Mouse (Mus musculus): ENCODE measurements at regions not wholly inside any gene's neighbourhood (a gene's known extent, or its start where the extent isn't known, plus 50 kb on each side); places are given as distances from the start of the nearest gene placed in this dataset.

DNA sequence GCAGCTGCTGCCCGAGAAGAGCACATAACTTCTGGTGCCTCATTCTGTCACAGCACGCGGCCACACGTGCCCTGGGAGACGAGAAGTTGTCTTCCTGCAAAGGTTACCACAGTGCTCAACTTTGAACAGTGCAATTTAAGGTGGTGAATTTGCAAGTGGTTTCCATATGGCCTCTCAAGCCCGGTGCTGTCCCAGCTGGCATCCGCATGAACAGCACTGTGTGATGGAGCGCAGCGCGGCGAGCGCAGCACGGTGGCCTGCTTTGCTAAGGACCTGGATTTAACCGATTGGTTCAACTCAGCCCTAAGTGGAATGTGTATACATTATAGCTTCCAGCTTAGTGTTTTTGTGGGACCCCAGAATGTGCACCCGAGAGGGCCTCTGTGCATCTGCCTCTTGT, 89.6 kb upstream of the Arglu1 start:
- H3K4me1 ChIP-seq (ENCODE audit: control insufficient read depth, insufficient read depth, low read length): no peaks in the 10 kb centered on the region
- no peak overlapping the region for H3K27ac ChIP-seq (ENCODE audit: insufficient read depth, low read depth, low read length)
- no peak overlapping the region for H3K4me3 ChIP-seq (ENCODE audit: insufficient read depth, low read depth, low read length)
- no peaks in the 10 kb centered on the region for H3K36me3 ChIP-seq (ENCODE audit: control insufficient read depth, insufficient read depth, low read length)
- WGBS: 72% methylated on average over 15 of the region's 15 CpGs
- TF ChIP-seq POLR2A (IDR thresholded peaks at IDR 0.05; ENCODE audit: low read depth, low read length) (no peak), CTCF (conservative IDR thresholded peaks at IDR 0.05; ENCODE audit: insufficient read depth, insufficient read length, low read depth, low read length) (no peak)
- no peak for DNase-seq
- H3K27me3 ChIP-seq (replicated peaks; ENCODE audit: control insufficient read depth, insufficient read depth, low read length): no peaks in the 10 kb centered on the region

DNA sequence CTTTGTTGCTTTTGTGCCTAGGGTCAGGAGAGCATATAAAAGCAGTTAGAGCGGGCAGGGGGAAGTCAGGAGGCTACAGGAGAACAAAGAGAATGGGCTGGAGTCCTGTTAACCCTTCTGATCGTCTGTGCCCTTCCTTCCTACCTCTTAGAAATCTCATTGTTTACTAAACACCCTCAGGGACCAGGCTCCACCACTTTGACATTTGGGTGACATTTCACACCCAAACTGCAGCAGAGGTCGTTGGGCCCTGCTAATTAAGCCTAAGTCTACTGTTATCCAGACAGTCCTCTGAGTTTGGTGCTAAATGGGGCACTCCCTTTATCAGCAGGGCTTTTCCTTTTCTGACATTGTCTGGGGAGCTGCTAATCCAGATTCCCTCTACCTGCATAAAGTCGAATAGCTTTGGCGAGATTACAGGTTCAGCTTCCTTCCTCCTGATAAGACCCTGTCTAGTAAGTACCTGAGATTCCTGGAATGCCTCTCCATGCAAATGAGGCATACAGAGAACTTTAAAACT, 84.2 kb upstream of the Arglu1 start:
- TF ChIP-seq POLR2A (IDR thresholded peaks at IDR 0.05; ENCODE audit: low read depth, low read length) (no peak), CTCF (conservative IDR thresholded peaks at IDR 0.05; ENCODE audit: insufficient read depth, insufficient read length, low read depth, low read length) (no peak)
- DNase-seq: peak; percentile 7
- 51% methylated on average over 5 of the region's 5 CpGs for WGBS
- H3K27ac ChIP-seq (ENCODE audit: insufficient read depth, low read depth, low read length): no peak overlapping the region
- H3K27me3 ChIP-seq (replicated peaks; ENCODE audit: control insufficient read depth, insufficient read depth, low read length): no peaks in the 10 kb centered on the region
- H3K4me1 ChIP-seq (ENCODE audit: control insufficient read depth, insufficient read depth, low read length): no peaks in the 10 kb centered on the region
- no peak overlapping the region for H3K4me3 ChIP-seq (ENCODE audit: insufficient read depth, low read depth, low read length)
- H3K36me3 ChIP-seq (ENCODE audit: control insufficient read depth, insufficient read depth, low read length): no peaks in the 10 kb centered on the region

DNA sequence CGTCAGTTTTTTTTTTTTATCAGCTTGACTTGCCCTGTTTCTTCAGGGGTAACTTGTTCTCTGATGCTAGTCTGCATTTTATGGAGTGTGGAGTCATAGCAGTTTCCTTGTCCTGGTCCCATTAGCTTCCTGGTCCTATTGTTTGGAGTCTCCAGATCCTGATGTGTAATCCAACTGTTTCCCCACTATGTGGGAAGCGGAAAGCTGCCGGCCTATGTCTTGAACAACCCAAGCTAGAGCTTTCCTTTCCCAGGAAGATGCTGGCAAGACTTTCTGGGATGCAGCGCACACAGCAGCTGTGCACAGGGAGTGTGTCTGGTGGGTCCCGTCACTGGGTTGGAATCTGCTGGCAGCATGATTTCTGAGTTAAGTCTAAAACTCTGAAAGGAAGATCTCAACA, 82.1 kb upstream of the Arglu1 start:
- TF ChIP-seq CTCF (conservative IDR thresholded peaks at IDR 0.05; ENCODE audit: insufficient read depth, insufficient read length, low read depth, low read length) (no peak), POLR2A (IDR thresholded peaks at IDR 0.05; ENCODE audit: low read depth, low read length) (no peak)
- WGBS: 60% methylated on average over 5 of the region's 5 CpGs
- Histone ChIP-seq H3K27me3 (replicated peaks; ENCODE audit: control insufficient read depth, insufficient read depth, low read length) (no peaks in the 10 kb centered on the region), H3K4me1 (ENCODE audit: control insufficient read depth, insufficient read depth, low read length) (no peaks in the 10 kb centered on the region), H3K36me3 (ENCODE audit: control insufficient read depth, insufficient read depth, low read length) (no peaks in the 10 kb centered on the region), H3K27ac (ENCODE audit: insufficient read depth, low read depth, low read length) (no peak overlapping the region), H3K4me3 (ENCODE audit: insufficient read depth, low read depth, low read length) (no peak overlapping the region)
- peak; percentile 8 for DNase-seq

DNA sequence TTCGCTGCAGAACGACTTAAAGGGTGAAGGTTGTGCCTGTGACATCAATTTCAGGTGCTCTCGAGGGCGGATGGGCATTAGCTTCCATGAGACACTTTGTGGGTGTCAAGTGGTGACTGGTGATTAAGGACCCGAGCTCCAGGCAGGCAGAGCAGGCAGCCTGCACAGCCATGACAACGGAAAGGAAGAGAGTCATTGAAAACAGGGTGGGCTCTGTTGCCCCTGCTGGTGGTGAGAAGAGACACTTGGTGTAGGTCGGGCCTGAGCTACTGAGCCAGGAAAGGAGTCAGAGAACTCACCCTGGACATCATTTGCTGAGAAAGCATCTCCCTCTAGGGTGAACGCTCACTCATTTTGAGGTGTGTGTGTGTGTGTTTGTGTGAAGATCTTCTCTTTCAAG, 80.1 kb upstream of the Arglu1 start:
- 73% methylated on average over 8 of the region's 8 CpGs for WGBS

DNA sequence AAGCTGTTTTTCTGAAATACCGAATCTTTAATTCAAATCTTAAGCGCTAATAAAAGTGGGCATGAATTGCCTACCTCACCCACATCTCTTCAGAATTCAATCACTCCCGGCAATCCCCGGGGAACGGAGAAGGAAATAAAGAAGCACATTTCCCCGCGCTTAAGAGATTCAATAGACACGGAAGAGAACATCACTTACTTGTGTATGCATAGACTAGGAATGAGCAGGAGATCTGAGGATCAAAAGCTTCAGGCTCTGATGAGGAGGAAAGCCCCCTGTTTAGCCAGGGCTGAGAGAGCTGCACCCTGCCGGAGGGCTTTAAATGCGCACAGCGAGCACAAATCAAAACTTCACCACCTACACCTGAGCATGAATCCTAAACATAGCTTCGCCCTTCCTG, 72.0 kb upstream of the Arglu1 start:
- H3K36me3 ChIP-seq (ENCODE audit: control insufficient read depth, insufficient read depth, low read length): no peaks in the 10 kb centered on the region
- TF ChIP-seq CTCF (conservative IDR thresholded peaks at IDR 0.05; ENCODE audit: insufficient read depth, insufficient read length, low read depth, low read length): no peak
- TF ChIP-seq POLR2A (IDR thresholded peaks at IDR 0.05; ENCODE audit: low read depth, low read length): no peak
- H3K27ac ChIP-seq (ENCODE audit: insufficient read depth, low read depth, low read length): no peak overlapping the region
- DNase-seq: no peak
- 87% methylated on average over 12 of the region's 12 CpGs for WGBS
- H3K4me3 ChIP-seq (ENCODE audit: insufficient read depth, low read depth, low read length): no peak overlapping the region
- H3K27me3 ChIP-seq (replicated peaks; ENCODE audit: control insufficient read depth, insufficient read depth, low read length): no peaks in the 10 kb centered on the region
- H3K4me1 ChIP-seq (ENCODE audit: control insufficient read depth, insufficient read depth, low read length): no peaks in the 10 kb centered on the region

More for the DNA sequence above, 80.1 kb upstream of the Arglu1 start:
- H3K27me3 ChIP-seq (replicated peaks; ENCODE audit: control insufficient read depth, insufficient read depth, low read length): no peaks in the 10 kb centered on the region
- H3K4me3 ChIP-seq (ENCODE audit: insufficient read depth, low read depth, low read length): no peak overlapping the region
- no peak for TF ChIP-seq CTCF (conservative IDR thresholded peaks at IDR 0.05; ENCODE audit: insufficient read depth, insufficient read length, low read depth, low read length)
- no peak for TF ChIP-seq POLR2A (IDR thresholded peaks at IDR 0.05; ENCODE audit: low read depth, low read length)
- no peaks in the 10 kb centered on the region for H3K4me1 ChIP-seq (ENCODE audit: control insufficient read depth, insufficient read depth, low read length)
- no peak overlapping the region for H3K27ac ChIP-seq (ENCODE audit: insufficient read depth, low read depth, low read length)
- no peak for DNase-seq
- H3K36me3 ChIP-seq (ENCODE audit: control insufficient read depth, insufficient read depth, low read length): no peaks in the 10 kb centered on the region

DNA sequence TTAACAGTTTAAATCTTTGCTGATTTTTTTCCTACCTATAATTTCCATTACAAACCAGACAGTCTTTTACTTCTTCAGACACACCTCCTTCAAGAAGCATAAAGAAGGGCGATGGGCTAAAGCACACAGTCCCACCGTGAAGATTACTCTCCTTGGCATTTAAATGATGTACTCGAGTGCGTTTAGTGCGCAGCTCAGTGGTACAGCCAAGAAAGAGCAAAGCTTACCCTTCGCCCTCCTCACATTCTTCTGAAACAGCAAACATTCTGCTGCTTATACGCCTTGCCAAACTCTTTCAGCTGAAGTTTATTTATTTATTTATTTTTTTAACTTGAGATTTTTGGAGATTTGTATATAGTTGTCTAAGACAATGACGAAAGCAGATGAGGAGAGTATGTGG, 68.0 kb upstream of the Arglu1 start:
- no peak for TF ChIP-seq POLR2A (IDR thresholded peaks at IDR 0.05; ENCODE audit: low read depth, low read length)
- TF ChIP-seq CTCF (conservative IDR thresholded peaks at IDR 0.05; ENCODE audit: insufficient read depth, insufficient read length, low read depth, low read length): no peak
- DNase-seq: no peak
- Histone ChIP-seq H3K27me3 (replicated peaks; ENCODE audit: control insufficient read depth, insufficient read depth, low read length) (no peaks in the 10 kb centered on the region), H3K4me3 (ENCODE audit: insufficient read depth, low read depth, low read length) (no peak overlapping the region), H3K4me1 (ENCODE audit: control insufficient read depth, insufficient read depth, low read length) (no peaks in the 10 kb centered on the region), H3K36me3 (ENCODE audit: control insufficient read depth, insufficient read depth, low read length) (no peaks in the 10 kb centered on the region), H3K27ac (ENCODE audit: insufficient read depth, low read depth, low read length) (no peak overlapping the region)
- 81% methylated on average over 8 of the region's 8 CpGs for WGBS

DNA sequence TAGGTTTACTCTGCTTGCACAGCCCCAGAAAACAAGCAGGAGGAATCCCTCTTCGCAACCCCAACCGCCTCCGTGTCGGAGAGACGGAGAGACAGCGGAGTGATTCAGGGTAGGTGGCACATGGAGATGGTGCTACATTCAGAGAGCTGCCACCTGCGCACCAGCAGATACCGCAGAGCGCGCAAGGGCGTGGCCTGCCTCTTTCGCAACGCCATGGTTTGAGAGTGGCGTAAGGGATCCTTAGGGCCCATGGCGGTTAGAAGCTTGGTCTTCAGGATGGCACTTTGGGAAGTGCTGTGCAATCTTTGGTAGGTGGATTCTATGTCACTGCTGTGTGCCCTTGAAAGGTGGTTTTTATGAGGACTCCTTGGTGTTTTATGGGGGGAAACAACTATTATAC, 60.9 kb upstream of the Arglu1 start:
- no peak for DNase-seq
- WGBS: 93% methylated on average over 15 of the region's 15 CpGs
- Histone ChIP-seq H3K27ac (ENCODE audit: insufficient read depth, low read depth, low read length) (no peak overlapping the region), H3K4me3 (ENCODE audit: insufficient read depth, low read depth, low read length) (no peak overlapping the region), H3K36me3 (ENCODE audit: control insufficient read depth, insufficient read depth, low read length) (no peaks in the 10 kb centered on the region), H3K4me1 (ENCODE audit: control insufficient read depth, insufficient read depth, low read length) (no peaks in the 10 kb centered on the region), H3K27me3 (replicated peaks; ENCODE audit: control insufficient read depth, insufficient read depth, low read length) (no peaks in the 10 kb centered on the region)
- no peak for TF ChIP-seq CTCF (conservative IDR thresholded peaks at IDR 0.05; ENCODE audit: insufficient read depth, insufficient read length, low read depth, low read length)
- TF ChIP-seq POLR2A (IDR thresholded peaks at IDR 0.05; ENCODE audit: low read depth, low read length): no peak

Measured in kidney, adult 2 months (tissue).